Mouse (Mus musculus) T-helper 2 cell (primary cell): ENCODE results near the gene Sergef.
"Not testable (repeated sequence)": the region's sequence is repeated elsewhere in the genome, so short reads cannot be mapped to it uniquely, and the experiment has no call there.

Source experiments
- in situ Hi-C: fragments of 300-600 bp; cut with MboI, MseI; formaldehyde crosslinking; loops from one replicate; pipeline ENCODE4 v1.15.1; 2025; ENCODE audit warnings: high pct_unique_total_duplicates

The Sergef gene

GRCm38 (mm10) chr7:46578091-46578490, 61.5 kb downstream of the Sergef start:
- in situ Hi-C loops, result loop anchor here (10.0 kb wide), 1 partner anchor 497 kb away; no protein-coding TSS in a partner anchor

- in situ Hi-C loops, result loop anchor here (10.0 kb wide), 1 partner anchor 499 kb away; no protein-coding TSS in a partner anchor
These were observed 63.7 kb downstream of the Sergef start for GRCm38 (mm10) chr7:46575897-46576296.

GRCm38 (mm10) chr7:46572803-46573594, 66.6 kb downstream of the Sergef start:
- in situ Hi-C loops, result loop anchor here (10.0 kb wide), 1 partner anchor 502 kb away; no protein-coding TSS in a partner anchor

GRCm38 (mm10) chr7:46569509-46569908, 70.1 kb downstream of the Sergef start:
- in situ Hi-C loops, result not testable (repeated sequence)

- in situ Hi-C loops, result no loop called here
These were observed 73.1 kb downstream of the Sergef start for GRCm38 (mm10) chr7:46566318-46567007.

GRCm38 (mm10) chr7:46565374-46565773, 74.2 kb downstream of the Sergef start:
- in situ Hi-C loops, result no loop called here

- in situ Hi-C loops, result no loop called here
These were observed 75.8 kb downstream of the Sergef start for GRCm38 (mm10) chr7:46563801-46564200.

GRCm38 (mm10) chr7:46560061-46560460, 79.5 kb downstream of the Sergef start:
- in situ Hi-C loops, result no loop called here

- in situ Hi-C loops, result no loop called here
These were observed 80.0 kb downstream of the Sergef start for GRCm38 (mm10) chr7:46559643-46560042.

- in situ Hi-C loops, result no loop called here
These were observed 80.6 kb downstream of the Sergef start for GRCm38 (mm10) chr7:46559006-46559405.

GRCm38 (mm10) chr7:46557996-46558395, 81.6 kb downstream of the Sergef start:
- in situ Hi-C loops, result no loop called here

- in situ Hi-C loops, result no loop called here
These were observed 82.2 kb downstream of the Sergef start for GRCm38 (mm10) chr7:46557387-46557786.

GRCm38 (mm10) chr7:46556358-46557118, 83.1 kb downstream of the Sergef start:
- in situ Hi-C loops, result no loop called here

GRCm38 (mm10) chr7:46555731-46556130, 83.9 kb downstream of the Sergef start:
- in situ Hi-C loops, result no loop called here

GRCm38 (mm10) chr7:46554855-46555254, 84.8 kb downstream of the Sergef start:
- in situ Hi-C loops, result no loop called here

GRCm38 (mm10) chr7:46554003-46554402, 85.6 kb downstream of the Sergef start:
- in situ Hi-C loops, result no loop called here

GRCm38 (mm10) chr7:46551935-46552752, 87.5 kb downstream of the Sergef start:
- in situ Hi-C loops, result no loop called here

GRCm38 (mm10) chr7:46551173-46551572, 88.4 kb downstream of the Sergef start:
- in situ Hi-C loops, result no loop called here

GRCm38 (mm10) chr7:46548124-46548523, 91.5 kb downstream of the Sergef start:
- in situ Hi-C loops, result no loop called here

- in situ Hi-C loops, result no loop called here
These were observed 92.0 kb downstream of the Sergef start for GRCm38 (mm10) chr7:46547642-46548041.

GRCm38 (mm10) chr7:46546539-46546938, 93.1 kb downstream of the Sergef start:
- in situ Hi-C loops, result no loop called here
